Mouse (Mus musculus) v-Abl transformed pro-B cells (cell line): ENCODE measurements around the gene Gphb5.
"Not testable (repeated sequence)": the region's sequence is repeated elsewhere in the genome, so short reads cannot be mapped to it uniquely, and the experiment has no call there.

Source experiments
- in situ Hi-C, 2 experiments: fragments of 400-800 bp; cut with MboI; formaldehyde crosslinking; loops; one replicate each; pipeline ENCODE4 v1.15.1; 2025; ENCODE audit not compliant: unreplicated experiment in 2 of 2

Gene Gphb5

GRCm38 (mm10) chr12:75416681-75417080 lies at the start of gene Gphb5:
TSS of gene Gphb5 (minus strand) at chr12:75416781.
- in situ Hi-C loops: no loop called here

GRCm38 (mm10) chr12:75466206-75466605 lies 49.6 kb upstream of the Gphb5 start:
- in situ Hi-C loops: loop anchor here (5.0 to 25.0 kb wide), 3 partner anchors 179 to 721 kb away; partner anchors contain the start of gene Esr2 (in 1 of the 2)

DNA sequence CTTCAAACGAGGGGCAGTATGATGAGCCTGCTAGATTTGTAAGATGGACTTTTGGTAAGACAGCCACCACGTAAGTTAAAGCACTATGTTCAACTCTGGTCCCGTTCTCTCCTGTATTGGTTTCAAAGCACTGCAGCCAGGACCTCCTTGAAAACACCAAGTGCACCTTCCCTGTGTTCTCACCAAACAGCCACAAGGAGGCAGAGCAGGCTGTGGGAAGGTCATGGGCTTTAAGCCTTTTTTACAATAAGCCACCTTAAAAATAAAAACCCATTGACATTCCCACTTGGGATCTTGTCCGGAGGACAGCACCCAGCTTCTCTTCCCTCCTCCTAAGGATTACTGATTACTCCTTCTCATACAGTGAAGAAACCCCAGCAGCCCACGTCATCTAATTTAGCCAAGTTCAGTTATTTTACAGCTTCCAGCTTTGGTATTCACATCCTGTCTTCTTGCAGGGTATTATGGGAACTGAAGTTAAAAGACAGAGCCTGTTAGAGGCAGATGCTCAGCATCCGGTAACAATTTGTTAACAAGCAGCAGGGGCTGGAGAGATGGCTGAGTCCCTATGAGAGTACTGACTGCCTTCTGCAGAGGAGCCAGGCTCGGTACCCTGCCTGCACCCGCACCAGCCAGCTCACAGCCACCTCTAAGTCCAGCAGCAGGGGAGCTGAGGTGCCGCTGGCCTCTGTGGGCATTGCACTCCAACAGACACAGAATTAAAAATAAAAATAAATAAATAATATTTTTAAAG lies 47.6 kb upstream of the Gphb5 start:
- in situ Hi-C loops: loop anchor here (5.0 to 25.0 kb wide), 3 partner anchors 181 to 723 kb away; partner anchors contain the start of gene Esr2 (in 1 of the 2)

GRCm38 (mm10) chr12:75460561-75460960 lies 44.0 kb upstream of the Gphb5 start:
- in situ Hi-C loops: loop anchor here (5.0 to 25.0 kb wide), 3 partner anchors 184 to 727 kb away; partner anchors contain the start of gene Esr2 (in 1 of the 2)

GRCm38 (mm10) chr12:75459656-75460055 lies 43.1 kb upstream of the Gphb5 start:
- in situ Hi-C loops: loop anchor here (5.0 to 25.0 kb wide), 5 partner anchors 133 to 728 kb away; partner anchors contain the start of gene Esr2 (in 1 of the 2)

DNA sequence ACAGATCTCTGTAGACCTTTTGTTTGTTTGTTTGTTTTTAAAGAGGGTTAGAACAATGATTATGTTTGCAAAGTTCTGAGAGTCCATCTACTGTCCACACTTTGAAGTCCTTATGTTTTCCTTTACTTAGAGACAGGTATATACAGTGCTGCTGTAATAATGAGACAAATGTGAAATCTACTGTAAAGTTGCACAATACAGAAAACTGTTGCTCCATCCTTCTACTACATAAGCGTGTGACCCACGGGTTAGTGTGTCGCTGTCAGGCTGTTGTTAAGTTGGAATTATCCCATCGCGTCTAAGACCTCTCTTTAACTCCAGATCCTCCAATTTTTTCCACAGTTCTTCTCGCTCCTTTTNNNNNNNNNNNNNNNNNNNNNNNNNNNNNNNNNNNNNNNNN lies 36.9 kb upstream of the Gphb5 start:
- in situ Hi-C loops: loop anchor here (5.0 to 25.0 kb wide), 2 partner anchors 734 to 1126 kb away; partner anchors contain the start of gene Esr2 (in 1 of the 2)

GRCm38 (mm10) chr12:75453027-75453426 lies 36.4 kb upstream of the Gphb5 start:
- in situ Hi-C loops: loop anchor here (5.0 to 25.0 kb wide), 2 partner anchors 734 to 1126 kb away; partner anchors contain the start of gene Esr2 (in 1 of the 2)

- in situ Hi-C loops: loop anchor here (5.0 to 25.0 kb wide), 2 partner anchors 737 to 1123 kb away; partner anchors contain the start of gene Esr2 (in 1 of the 2)
Measured at GRCm38 (mm10) chr12:75450592-75450991, 34.0 kb upstream of the Gphb5 start.

- in situ Hi-C loops: loop anchor here (5.0 to 25.0 kb wide), 2 partner anchors 737 to 1123 kb away; partner anchors contain the start of gene Esr2 (in 1 of the 2)
Measured at GRCm38 (mm10) chr12:75450011-75450410, 33.4 kb upstream of the Gphb5 start.

- in situ Hi-C loops: loop anchor here (5.0 to 10.0 kb wide), 4 partner anchors 57 to 1117 kb away; partner anchors contain the start of gene Sgpp1 (in 1 of the 2)
Measured at GRCm38 (mm10) chr12:75449475-75449966, 32.9 kb upstream of the Gphb5 start.

- in situ Hi-C loops: loop anchor here (5.0 to 10.0 kb wide), 4 partner anchors 57 to 1117 kb away; partner anchors contain the start of gene Sgpp1 (in 1 of the 2)
Measured at GRCm38 (mm10) chr12:75448921-75449320, 32.3 kb upstream of the Gphb5 start.

DNA sequence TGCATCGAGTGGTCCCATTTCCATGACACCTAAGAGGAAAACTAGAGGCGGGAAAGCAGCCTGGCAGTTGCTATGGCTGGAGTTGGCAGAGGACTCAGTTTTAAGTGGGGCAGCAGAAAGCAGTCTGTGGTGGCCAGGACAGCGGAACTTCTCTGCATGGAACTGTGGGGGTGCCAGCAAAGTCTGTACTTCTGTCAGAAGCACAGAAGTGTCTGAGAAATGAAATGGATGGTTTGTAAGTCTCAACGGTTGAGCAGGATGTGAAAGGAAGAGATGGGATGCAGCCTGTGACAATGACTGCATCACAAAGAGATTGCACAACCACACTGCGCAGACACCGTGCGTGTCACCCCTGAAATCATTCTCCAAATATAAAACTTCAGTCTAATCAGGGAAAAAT lies 29.7 kb upstream of the Gphb5 start:
- in situ Hi-C loops: loop anchor here (5.0 to 10.0 kb wide), 4 partner anchors 54 to 1114 kb away; partner anchors contain the start of gene Sgpp1 (in 1 of the 2)

DNA sequence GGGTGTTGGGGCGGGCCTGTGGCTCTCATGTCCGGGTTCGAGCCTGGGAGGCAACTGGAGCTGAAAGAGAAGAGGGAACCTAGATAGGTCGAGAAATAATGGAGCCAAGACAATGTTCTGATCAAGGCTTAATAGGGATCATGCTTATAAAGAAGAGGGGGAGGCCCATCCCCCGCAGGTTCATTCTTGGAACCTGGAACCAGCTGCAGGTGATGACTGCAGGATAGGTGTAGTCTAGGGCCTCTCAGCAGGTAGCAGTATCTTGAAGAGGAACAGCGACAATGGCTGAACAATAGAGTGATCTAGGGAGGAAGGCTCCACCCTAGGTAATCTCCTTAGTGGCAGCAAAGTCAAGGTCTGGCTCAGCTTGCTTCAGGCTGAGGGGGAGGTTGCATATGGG lies 15.8 kb upstream of the Gphb5 start:
- in situ Hi-C loops: not testable (repeated sequence)

DNA sequence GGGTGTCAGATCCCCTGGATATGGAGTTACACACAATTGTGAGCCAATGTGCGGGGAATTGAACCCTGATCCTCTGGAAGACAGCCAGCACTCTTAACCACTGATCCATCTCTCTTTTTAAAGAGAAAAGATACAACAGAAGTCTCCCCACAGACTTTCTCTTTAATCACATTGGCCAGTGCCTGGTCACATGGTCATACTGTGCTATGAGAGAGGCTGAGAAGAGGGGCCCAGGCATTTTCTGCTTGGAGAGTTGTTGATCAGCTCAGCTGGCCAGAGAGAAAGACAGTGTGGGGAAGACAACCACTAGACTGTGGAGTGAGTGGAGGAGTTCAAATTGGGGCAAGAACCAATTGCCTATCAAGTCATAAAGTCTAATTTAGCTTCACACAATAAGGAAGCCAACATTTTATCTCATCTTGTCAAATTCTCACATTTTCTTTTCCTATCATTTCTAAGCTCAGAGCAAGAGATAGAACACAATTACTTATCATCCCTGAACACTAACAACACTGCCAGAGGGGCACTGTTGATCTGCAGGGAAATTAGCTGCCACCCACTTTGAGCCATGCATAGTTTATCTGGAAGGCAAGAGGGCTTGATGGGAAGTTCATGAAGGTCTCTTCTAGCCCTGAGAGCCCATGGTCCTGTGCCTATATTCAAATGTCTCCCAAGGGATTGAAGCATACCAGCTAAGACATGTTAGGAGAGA lies 13.3 kb upstream of the Gphb5 start:
- in situ Hi-C loops: no loop called here

- in situ Hi-C loops: no loop called here
Measured at GRCm38 (mm10) chr12:75428719-75429118, 12.1 kb upstream of the Gphb5 start.

- in situ Hi-C loops: no loop called here
Measured at GRCm38 (mm10) chr12:75425882-75426281, 9.3 kb upstream of the Gphb5 start.

DNA sequence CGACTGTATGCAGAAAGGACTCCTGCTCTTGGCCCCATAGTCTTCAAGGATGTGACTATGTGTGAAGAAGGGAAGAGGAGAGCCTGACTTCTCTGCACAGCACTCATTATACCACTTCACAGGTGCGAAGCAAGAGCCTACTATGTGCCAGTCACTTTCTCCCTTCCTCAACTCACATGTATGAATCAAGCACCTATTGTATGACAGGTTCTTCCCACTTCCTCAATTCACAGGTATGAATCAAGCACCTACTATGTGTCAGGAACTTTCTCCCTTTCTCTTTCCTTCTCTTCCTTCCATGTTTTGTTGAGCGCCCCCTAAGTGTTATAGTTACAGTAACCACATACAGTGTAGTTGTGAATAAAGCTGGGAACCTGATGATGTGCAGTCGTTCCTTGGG lies 8.2 kb upstream of the Gphb5 start:
- in situ Hi-C loops: no loop called here

DNA sequence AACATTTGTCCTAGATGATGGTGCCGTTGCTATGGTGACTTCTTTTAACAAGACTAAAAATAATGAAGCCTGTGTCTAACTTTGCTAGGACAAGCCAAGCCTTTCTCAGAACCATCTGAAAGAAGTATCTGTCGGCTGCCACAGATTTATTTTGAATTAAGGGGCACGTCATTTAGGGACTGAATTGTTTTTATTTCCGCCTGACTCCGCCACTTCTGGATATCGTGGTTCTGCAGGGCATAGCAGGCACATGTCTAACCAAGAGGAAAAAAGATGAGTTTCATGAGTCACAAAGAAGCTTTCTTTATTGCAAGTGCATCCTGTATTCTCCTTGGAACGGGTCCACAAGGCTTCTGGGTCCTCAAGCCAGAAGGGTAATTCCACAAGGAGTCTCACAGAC lies 7.8 kb upstream of the Gphb5 start:
- in situ Hi-C loops: no loop called here

DNA sequence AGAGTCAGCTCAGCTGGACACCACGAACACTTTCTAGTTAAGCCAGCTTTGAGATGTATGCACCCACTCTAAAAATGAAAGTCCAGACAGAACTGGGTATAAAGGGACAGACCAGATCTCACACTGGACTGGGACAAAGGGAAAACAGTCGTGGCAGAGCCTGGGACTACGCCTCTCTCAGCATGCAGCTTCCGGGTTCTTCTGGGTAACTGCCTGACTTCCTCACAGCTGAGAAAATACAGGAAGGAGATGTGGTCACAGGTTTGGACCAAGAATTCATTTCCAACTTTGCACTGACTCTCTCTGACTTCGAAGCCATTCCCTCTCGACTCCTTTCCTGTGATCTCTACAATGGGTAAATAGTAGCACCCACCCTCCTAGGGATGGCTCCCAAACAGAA lies 1.6 kb downstream of the Gphb5 start:
- in situ Hi-C loops: no loop called here

DNA sequence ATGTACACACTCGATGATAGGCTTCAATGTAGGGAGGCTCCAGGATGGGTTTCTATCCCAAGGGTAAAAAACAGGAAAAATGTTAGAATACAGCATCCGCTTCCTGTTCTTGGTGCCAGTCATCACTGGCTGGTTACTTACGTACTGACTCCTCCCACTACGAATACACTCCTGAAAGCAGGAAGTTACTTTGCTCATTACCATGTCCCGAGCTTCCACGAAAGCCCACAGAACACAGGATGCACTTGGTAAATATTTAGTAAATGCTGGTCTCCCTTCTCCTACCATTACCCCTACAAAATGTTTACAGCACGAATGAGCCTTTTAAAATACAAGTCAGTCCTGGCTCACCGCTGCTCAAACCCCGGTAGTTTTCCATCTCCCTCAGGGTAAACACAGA lies 3.6 kb downstream of the Gphb5 start:
- in situ Hi-C loops: no loop called here

DNA sequence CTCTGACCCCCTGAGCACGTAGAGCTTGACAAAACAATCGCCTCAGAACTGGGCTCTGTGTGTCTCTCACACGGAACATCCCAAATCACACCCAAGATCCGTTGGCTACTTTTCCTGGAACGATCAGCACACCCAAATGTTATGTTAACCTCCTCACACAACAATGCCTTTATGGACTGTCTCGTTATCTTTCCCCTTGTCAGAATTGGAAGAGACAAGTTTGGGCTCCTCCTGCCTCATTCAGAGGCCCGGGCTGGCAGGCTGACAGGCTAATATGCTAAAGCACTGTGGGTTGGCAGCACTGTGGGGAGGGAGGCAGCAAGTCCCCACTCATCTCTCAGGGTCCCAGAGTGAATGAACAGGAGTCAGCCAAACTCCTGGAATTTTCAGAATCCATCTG lies 19.5 kb downstream of the Gphb5 start:
- in situ Hi-C loops: loop anchor here (10.0 to 25.0 kb wide), 2 partner anchors 248 to 1385 kb away; no protein-coding TSS in a partner anchor
